Mouse (Mus musculus): ENCODE data around the gene Smbd1. TPM values are rescaled to one million over a fixed set of nuclear protein-coding genes. Genes with fewer than 3 reads are reported as not detected.

The Smbd1 gene
- total RNA-seq, 2 experiments from 2014 or later, result not detected

Other genes starting within 250 kb of the Smbd1 start
- 10 to 100 TPM; 51.9 to 58.7 TPM for gene Tfrc, start 201.6 kb downstream of the Smbd1 start, total RNA-seq (2021)
- 10 to 100 TPM; 44.9 to 46.5 TPM for gene Tnk2, start 166.6 kb downstream of the Smbd1 start, total RNA-seq (2021)
- gene Muc4, start 74.6 kb downstream of the Smbd1 start, total RNA-seq (2021), result under 1 TPM; 0.02 to 0.41 TPM
- under 1 TPM; 0.32 to 0.40 TPM for gene Muc20, start 13.0 kb downstream of the Smbd1 start, total RNA-seq (2021)
- 10 to 100 TPM; 85.6 to 97.9 TPM for gene Fyttd1, start 67.0 kb upstream of the Smbd1 start, total RNA-seq (2021)
- gene Rubcn, start 67.3 kb upstream of the Smbd1 start, total RNA-seq (2021), result 10 to 100 TPM; 22.5 to 24.8 TPM
- 10 to 100 TPM; 13.2 to 14.5 TPM for gene Lrch3, start 103.6 kb upstream of the Smbd1 start, total RNA-seq (2021)
- 1 to 10 TPM; 3.5 to 5.4 TPM for gene Iqcg, start 245.7 kb upstream of the Smbd1 start, total RNA-seq (2021)
- 100 to 1,000 TPM; 206 to 248 TPM for gene Rpl35a, start 246.0 kb upstream of the Smbd1 start, total RNA-seq (2021)